ENCODE assay signal across 3 mouse cellular contexts in genomic region chr10:61605381-61605780, GRCm38 (mm10). TPM values are rescaled to one million over a fixed set of nuclear protein-coding genes. Genes with fewer than 3 reads are reported as not detected.
"Had no signal": no experiment of that assay in that cellular context is flagged by ENCODE, and none has a peak within 500 bp of the region (broad histone marks: within the 10 kb centered on the region; RNA-seq: fewer than 3 reads in every experiment).

No protein-coding gene starts in this region.

RNA-seq across cellular contexts. Expression of gene Npffr1, which starts 10.1 kb away (rescaled TPM):
- total RNA-seq: neutrophil, adult 5-6 weeks had no signal
- polyA plus RNA-seq: small intestine, adult 2 months; stomach, embryonic 14.5 days had no signal
